Mouse (Mus musculus) hindlimb bud, embryonic 11.5 days (tissue): ENCODE measurements around the gene Rnf17.

Experiments
- DNase-seq: peaks from one replicate; pipeline ENCODE4 v3.0.0-alpha.2; 2012; ENCODE audit warnings: low read depth, low spot score; ENCODE audit errors: extremely low spot score

The Rnf17 gene

DNA sequence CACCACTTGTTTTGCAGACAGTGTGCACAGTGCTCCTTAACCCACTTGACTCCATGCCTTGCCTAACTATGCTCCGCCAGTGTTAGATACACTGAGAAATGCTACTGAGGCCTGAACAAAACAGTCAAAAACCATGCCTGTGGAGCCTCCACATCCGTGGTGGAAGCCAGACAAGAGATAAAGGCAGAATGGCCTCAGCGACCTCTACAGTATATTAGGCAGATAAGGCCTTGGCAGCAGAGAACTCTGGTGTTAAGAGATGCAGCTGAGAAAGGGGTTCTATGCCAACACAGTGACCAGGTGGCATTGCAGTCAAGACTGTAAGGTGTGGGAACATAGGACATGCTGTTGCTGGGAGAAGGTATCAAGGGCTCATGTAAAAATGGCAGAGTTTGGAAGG is 104.4 kb downstream of the Rnf17 start:
- no peak for DNase-seq

DNA sequence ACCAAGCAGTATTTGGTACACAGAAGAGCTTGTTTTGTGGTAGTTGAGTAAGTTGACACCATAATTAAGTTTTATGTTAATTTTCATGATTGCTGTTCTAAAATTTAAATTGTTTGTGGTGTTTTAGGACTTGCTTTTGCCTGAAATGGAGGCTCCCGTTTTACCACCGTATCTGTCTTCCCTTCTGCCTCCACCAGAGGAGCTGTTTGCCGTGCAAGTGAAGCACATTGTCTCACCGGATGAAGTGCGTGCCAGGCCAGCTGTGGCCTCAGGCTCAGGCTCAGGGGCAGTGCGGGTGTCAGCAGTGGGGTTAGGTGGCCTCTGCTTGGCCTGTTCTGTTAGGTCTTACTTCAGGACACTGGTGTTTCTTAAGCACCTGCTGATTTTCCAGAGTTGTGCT is 109.7 kb downstream of the Rnf17 start:
- no peak for DNase-seq

DNA sequence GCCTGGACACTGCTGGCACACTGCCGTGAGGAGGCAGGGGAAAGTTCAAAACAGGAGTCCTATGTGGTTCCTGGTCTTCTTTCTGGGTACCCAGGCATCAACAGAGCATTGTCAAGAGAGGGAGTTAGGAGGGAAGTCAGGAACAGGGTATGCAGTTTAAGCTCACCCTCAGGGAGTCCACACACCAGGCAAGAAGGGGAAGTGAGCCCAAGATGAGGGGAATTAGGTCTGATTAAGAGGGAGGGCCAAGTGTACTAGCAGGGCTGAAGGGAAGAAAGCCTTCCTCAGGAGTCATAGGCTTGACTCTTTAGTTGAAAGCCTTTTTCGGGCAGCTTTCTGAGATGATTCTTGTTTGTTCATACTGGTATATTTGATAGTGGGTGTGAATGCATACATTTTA is 112.4 kb downstream of the Rnf17 start:
- no peak for DNase-seq

DNA sequence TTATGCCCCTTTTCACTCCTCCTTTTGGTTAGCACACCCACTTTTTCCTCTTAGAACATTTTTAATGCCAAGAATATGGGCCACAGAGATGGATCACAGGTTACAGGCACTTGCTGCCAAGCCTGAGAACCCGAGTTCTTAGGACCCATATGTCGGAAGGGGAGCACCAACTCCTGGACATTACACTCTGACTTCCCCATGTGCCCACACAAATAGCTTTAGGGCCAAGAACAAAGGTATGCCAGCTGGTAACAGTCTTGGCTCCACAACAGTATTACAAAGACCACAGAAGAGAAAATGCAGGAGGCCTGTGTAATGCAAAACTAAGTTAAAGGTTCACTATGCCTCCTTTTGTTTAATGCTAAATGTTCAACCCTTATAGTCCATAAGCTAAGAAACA is 128.4 kb downstream of the Rnf17 start:
- no peak for DNase-seq

DNA sequence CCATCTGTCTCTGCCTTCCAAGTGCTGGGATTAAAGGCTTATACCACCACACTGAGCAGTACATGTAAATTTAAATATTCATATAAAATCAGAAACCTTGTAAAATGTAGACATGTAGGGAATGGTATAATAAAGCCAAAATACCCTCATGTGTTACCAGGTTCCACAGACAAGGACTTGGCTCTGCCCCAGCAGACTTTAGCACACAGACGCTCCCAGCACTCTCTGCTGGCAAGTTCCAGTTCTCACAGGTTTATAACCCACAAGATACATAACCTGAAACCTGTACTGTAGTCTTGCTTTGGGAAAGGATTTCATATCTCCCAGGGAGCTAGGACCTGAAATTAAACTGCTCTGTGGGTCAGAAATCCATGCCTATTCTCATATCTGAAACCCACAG is 142.6 kb downstream of the Rnf17 start:
- no peak for DNase-seq

DNA sequence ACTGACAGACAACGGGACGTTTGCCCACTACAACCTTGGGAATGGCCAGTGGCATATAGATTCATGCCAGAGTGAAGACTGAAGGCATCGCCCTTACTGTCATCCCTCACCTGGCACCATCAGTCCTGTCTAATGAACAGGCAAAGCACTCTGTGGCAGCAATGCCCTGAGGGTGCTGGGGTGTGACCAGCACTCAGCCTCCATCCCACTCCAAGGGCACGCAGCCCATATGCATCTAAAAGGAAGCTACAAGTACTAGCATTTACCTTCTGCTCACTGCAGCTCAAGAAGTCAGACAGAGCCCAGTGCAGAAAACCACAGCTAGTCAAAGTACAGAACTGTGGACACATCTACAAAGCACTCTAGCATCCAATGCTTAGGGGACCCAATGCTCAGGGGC is 143.1 kb downstream of the Rnf17 start:
- no peak for DNase-seq

DNA sequence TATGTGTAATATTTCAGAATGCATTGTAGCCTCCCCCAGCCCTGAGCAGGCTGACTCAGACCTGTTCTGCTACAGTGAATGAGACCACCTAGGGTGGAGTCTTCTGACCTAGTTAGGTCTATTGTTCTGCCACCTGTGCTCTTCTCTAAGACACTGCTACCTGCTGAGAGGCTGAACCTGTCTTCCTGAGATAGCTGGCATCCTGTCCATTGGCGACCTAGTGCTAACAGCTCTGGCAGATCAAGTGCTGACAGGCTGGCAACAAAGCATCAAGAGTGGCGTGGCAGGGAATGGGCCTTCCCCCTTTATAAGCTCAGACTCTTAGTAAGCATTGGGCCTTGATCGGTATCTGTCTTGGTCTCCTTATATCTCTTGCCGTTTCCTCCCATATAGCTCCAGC is 148.6 kb downstream of the Rnf17 start:
- DNase-seq, result no peak

DNA sequence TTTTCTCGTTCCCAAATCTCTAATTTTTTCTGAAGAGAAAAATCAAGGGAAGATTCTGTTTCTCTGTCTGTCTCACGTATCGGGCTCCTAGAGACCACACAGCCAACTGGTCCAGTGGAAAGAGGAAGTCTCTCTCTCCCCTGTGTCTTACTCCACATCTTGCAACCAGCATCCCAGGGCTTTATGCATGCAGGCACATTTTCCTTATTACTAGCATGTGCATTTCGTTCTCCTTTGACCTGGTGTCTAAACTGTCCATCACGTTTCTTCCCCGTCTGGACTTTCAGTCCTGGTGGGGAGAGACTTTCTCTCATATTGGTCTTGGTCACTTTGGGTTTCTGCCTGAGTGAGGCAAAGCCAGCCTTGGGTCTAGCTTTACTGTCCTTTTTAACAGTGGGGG is 150.5 kb downstream of the Rnf17 start:
- DNase-seq, result no peak

DNA sequence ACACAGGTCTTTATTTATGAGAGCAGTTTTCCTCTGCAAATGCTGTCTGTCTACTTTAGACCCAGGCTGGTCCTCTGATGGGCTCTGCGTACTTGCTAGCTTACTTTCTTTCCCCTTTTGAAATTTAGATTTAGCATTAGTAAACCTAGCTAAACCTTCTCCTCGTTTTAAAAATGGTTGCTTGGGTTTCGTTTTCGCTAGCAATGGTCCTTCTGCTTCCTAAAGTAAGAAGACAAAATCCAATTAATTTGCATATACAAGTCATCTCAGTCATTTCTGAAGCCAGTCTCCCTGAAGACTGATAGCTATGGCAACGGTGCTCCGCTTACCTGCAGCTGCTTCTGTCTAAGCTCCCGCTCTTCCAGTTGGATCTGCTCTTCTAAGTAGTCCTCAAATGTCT is 150.9 kb downstream of the Rnf17 start:
- no peak for DNase-seq

DNA sequence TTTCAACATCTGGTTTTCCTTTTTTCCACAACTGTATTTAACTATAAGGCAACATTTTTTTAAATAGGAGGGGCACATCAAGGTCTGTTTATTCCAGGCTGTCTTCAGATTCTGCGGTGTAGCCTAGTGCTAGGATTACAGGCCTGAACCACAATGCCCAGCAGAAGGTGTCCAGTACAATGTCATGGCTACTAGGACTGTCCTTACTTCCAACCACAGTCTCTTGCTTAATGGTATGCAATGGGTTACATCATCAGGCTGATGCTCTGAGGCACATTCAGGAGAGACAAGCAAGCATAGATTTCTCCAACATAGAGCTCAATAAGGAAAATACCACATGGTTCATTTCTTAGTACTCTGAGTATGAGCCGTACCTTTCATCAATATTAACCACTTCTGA is 152.3 kb downstream of the Rnf17 start:
- DNase-seq, result no peak

DNA sequence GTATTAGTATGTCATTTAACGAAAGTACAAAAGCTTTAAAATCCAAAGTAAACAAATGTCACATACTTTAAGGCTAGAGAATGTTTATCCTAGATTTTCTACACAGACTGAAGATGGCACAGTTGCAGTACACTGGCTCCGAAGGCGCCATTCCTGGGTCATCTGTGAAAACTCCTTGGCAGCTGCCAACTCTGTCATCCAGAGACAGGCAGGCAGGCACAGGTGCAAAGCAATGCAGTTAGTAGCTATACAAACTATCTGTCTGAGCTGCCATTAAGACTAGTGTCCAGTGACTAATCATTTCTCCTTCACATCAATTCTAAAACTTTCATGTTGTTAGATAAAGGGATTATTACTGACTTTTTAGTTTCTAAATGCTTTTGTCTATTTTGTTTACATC is 156.8 kb downstream of the Rnf17 start:
- no peak for DNase-seq

DNA sequence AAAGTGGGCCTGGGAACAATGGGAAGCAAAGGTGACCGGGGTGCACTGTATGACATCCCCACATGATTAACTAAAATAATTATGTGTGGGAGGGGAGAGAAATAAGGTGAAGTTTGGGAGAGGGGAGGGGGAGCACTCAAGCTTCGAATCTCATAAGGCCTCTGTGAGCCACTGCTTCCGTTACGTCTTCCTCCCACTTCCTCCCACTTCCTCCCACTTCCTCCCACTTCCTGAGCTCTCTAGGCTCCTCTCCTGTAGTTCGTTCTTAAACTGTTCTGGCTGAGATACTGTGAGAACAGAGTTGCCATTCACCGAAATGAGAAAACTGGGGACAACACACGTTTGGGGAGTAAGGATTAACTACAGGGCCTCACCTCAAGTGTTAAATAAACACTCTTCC is 165.1 kb downstream of the Rnf17 start:
- DNase-seq, result no peak

DNA sequence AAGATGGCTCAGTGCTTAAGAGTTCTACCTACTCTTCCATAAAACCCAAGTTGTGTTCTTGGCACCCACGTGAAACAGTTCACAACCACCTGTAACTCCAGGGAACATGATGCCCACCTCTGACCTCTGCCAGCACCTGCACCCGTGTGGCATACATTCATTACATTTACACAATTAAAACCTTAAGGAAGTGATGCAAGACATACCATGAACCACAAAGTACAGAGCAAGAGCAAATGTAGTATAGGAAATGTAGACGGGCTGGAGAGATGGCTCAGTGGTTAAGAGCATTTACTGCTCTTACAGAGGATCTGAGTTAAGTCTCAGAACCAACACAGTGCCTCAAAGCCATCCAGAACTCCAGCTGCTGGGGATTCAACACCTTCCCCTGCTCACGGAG is 166.7 kb downstream of the Rnf17 start:
- no peak for DNase-seq

DNA sequence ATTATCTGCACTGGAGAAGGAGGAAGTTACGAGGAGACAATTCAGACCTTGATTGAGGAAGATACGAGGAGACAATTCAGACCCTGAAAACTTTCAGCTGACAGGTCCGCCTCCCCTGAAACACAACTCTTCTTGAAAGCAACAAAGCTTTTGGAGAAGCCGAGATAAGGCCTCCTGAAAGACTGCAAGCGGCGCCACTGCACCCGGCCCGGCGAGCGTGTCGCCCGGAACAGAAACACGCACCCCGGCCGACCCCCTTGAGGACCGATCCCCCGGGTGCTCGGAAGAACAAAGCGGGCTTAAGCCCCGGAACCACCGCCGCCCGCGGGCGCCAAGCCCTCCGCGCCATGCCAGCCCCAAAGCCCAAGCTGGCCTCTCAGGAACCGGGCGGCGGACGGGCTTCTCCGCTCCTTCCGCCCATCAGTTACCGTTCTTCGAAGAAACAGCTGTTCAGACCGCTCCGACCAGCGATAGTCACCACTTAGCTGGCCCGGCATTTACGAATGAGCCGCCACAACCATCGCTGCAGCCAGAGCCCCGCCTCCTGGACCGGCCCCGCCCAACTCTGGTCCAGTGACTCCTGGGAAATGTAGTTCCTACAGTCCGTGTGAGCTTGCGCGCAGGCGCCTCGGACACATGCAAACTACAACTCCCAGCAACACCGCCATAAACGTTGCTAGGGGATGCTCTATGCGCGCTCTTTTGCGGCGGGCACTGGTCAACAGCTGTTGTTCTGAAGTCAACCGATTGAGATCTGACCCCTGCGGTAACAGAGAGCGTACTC is 169.1 kb downstream of the Rnf17 start:
- peak; percentile 90 for DNase-seq

DNA sequence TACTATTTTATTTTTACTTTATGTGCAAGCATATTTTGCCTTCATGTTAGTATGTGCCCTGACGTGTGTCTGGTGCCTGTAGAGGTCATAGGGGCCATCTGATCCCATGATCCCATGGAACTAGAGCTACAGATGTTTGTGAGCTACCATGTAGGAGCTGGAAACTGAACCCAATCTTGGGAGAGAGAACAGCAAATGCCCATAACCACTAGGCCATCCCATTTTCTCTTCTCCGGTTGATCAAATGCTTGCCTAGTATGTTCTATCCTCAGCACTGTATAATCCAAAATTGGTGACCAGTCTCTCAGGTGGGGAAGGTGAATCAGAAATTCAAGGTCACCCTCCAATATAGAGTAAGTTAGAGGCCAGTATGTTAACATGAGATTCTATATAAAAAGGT is 170.2 kb downstream of the Rnf17 start:
- DNase-seq, result no peak
